Mouse (Mus musculus) left cerebral cortex, adult 11 months (tissue): ENCODE results near the gene Prss12.

Experiments
- DNase-seq: peaks from one replicate; pipeline ENCODE4 v3.0.0; 2022; ENCODE audit warnings: low spot score

Prss12 gene

GRCm38 (mm10) chr3:123446708-123447537 lies at the start of gene Prss12:
TSS of gene Prss12 (plus strand) at chr3:123446913.
- no peak for DNase-seq

- DNase-seq: no peak
Observed at GRCm38 (mm10) chr3:123397562-123398481, 48.9 kb upstream of the Prss12 start.

DNA sequence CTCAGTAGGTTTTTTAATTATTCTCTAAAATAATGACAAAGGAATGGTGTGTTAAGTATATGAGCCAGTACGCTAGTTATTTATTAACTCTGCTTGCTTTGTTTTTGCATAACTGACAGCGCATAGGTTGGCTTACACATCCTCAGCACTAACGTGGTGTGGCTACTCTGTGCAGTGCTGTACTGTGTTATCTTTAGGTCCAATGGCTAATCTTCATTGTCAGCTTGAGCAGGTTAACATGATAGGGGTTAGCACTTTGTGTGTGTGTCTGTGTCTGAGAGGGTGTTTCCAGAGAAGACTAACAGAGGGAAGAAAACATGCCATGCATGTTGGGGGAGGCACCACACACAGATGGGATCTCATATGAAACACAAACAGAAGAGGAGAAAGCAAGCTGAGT lies 41.8 kb upstream of the Prss12 start:
- DNase-seq: no peak

GRCm38 (mm10) chr3:123411821-123412578 lies 34.7 kb upstream of the Prss12 start:
- DNase-seq: no peak

DNA sequence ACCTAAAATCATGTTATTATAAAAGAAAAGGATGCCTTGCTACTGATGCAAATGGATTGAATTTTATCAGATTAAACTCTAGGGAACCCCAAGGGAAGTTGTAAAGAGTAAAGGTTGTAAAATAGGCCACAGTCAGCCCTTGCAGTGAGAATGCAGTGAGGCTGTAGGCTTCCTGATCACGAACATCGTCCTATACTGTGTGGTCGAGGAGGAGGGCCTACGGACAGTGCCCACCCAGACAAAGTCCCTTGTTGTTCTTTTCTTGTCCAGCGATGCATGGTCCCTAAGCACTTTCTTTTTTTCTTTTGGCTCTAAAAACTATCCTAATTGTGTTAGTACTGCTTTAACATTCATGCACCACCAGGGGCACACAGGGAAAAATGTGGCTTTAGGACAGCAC lies 33.5 kb upstream of the Prss12 start:
- DNase-seq: no peak

- DNase-seq: no peak
Observed at GRCm38 (mm10) chr3:123425647-123426046, 21.1 kb upstream of the Prss12 start.

DNA sequence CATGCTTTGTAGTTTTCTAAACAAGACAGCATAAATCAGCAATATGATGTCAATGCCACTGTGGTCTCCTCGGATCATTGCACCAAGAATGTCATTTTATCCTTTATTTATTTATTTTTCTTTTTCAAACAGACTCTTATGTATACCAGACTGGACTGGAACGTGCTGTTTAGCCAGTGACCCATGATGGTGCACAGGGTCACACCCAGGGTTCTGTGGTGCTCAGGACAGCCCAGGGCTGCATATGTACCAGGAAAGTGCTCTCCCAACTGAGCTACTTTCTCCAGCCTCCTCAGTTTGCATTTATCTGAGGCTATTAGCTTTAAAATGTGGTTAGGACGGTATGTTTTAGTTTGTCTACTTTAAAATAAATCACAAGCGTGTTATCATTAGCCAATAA lies 18.7 kb upstream of the Prss12 start:
- no peak for DNase-seq

- DNase-seq: no peak
Observed at GRCm38 (mm10) chr3:123429597-123430458, 16.9 kb upstream of the Prss12 start.

GRCm38 (mm10) chr3:123431951-123432674 lies 14.6 kb upstream of the Prss12 start:
- no peak for DNase-seq

- no peak for DNase-seq
Observed at GRCm38 (mm10) chr3:123433362-123433761, 13.4 kb upstream of the Prss12 start.

DNA sequence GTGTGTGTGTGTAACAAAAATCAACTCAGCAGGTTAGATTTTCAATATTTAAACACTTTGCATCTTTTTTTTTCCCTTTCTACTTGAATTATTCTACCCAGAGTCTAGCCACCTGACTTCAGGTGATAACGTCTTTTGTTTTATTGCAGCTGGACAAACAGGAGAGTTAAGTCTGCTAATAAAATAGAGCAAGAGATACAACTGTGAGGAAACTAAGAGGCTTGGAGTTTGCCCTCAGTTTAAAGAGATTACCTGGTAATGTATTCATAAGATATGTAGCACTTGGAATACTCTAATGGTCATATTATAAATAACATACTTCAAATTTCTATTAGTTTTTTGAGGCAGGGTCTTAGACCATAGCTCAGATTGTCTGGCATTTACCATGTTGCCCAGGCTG lies 9.1 kb upstream of the Prss12 start:
- DNase-seq: no peak

DNA sequence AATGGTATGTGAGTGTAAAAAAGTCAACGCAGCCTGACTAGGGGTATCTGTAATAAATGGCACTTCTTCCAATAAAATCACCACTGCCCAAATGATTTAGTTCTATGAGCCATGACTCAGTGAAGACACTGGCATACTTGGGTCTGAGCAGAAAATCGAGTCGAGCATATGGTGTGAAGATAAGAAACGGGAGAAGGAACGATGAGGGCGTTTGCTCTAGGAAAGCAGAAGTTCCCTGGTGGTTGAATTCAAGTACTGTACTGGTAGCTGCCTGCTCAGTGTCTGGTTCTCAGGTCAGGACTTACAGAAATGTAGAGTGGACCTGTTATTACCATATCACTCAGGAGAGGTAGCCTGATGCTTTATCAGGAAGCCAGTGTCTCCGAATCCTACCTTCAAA lies 6.2 kb upstream of the Prss12 start:
- DNase-seq: no peak

- no peak for DNase-seq
Observed at GRCm38 (mm10) chr3:123444466-123444865, 2.2 kb upstream of the Prss12 start.

DNA sequence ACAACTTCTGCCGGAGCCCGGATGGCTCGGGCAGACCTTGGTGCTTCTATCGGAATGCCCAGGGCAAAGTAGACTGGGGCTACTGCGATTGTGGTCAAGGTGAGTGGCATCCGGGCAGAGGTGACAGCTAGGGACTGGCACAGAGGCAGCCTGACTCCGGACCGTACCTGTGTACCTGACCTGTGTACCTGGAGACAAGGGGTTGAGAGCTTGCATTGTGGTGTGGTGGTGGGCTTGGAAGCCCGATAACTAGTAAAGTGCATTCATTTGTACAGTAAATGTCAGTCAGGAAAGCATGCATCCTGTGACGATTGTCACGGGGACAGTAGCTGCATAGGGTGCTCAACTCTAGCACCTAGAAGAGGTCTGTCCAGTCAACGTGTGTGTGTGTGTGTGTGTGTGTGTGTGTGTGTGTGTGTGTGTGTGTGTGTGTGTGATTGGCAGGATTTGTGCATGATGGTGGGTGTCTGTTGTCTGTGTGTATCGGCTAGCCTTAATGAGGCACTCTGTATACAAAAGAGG lies 886 bp downstream of the Prss12 start:
- DNase-seq: no peak

GRCm38 (mm10) chr3:123448096-123448495 lies 1.4 kb downstream of the Prss12 start:
- no peak for DNase-seq

GRCm38 (mm10) chr3:123450107-123450506 lies 3.4 kb downstream of the Prss12 start:
- no peak for DNase-seq

DNA sequence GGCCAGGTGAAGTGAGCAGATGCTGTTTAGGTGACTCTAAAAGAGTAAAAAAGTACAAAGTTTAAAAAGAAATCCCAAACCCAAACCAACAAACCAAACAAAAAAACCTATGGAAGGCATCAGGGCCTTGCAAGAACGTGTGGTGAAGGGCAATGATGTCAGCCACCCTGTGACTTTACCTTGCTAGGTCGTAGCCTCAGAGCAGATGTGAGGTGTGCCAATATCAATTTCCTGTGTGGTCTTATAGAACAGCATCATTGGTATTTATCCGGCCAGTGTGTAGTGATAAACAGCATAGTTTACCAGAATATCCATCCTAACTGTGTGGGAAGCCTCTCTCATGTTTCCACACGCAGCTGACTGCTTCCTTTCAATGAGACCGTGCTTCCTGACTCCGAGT lies 6.2 kb downstream of the Prss12 start:
- no peak for DNase-seq

DNA sequence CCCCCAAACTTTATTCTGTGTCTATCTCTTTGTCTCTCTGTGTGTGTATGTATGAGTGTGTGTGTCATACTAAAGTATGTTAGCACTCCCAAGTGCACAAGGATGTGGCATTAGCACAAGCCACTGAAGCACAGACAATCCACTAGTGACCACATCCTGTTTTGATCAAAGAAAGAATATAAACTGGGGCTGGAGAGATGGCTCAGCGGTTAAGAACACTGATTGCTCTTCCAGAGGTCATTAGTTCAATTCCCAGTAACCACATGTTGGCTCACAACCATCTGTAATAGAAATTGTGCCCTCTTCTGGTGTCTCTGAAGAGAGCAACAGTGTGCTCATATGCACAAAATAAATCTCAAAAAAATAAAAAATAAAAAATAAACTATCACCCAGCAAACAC lies 12.8 kb downstream of the Prss12 start:
- DNase-seq: no peak

GRCm38 (mm10) chr3:123460436-123460835 lies 13.7 kb downstream of the Prss12 start:
- DNase-seq: no peak

DNA sequence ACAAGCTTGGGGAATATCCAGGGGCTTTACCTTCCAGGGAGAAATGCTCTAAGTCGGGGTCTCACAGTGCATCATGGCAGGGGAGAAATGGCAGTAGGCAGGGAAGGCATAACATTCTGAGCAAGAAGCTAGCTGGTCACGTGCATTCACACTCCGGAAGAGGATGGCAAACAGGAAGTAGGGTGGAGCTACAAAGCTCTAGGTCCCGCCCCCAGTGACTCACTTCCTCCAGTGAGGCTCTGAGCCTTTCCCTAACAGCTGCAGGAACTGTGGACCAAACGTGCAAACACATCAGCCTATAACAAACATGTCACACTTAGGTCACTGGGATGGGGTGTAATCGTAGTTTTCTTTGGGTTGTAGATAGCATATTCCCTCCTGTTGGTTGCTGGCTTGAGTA lies 15.6 kb downstream of the Prss12 start:
- no peak for DNase-seq
